Mouse (Mus musculus) thymus, adult 2 months (tissue): ENCODE measurements at regions not wholly inside any gene's neighbourhood (a gene's known extent, or its start where the extent isn't known, plus 50 kb on each side); places are given as distances from the start of the nearest gene placed in this dataset.
"Not testable (repeated sequence)": the region's sequence is repeated elsewhere in the genome, so short reads cannot be mapped to it uniquely, and the experiment has no call there.

ENCODE experiments used
- DNase-seq: peaks from one replicate; pipeline ENCODE4 v3.0.0; 2021
- H3K27ac ChIP-seq: fragments of 200-500 bp; 2 replicates; pipeline ENCODE4 v1.5.1; 2012; ENCODE audit warnings: low read length, control low read depth; ENCODE audit not compliant: control insufficient read depth, insufficient read depth
- H3K27me3 ChIP-seq: fragments of 200-500 bp; 2 replicates; pipeline ENCODE4 v1.6.1; 2012; ENCODE audit warnings: mild to moderate bottlenecking, low read length, moderate library complexity, mixed read lengths; ENCODE audit not compliant: control insufficient read depth, insufficient read depth
- H3K36me3 ChIP-seq: fragments of 200-500 bp; 2 replicates; pipeline ENCODE4 v1.6.1; 2012; ENCODE audit warnings: mild to moderate bottlenecking, low read length, moderate library complexity; ENCODE audit not compliant: control insufficient read depth, insufficient read depth
- H3K4me1 ChIP-seq: fragments of 200-500 bp; replicated peaks from 2 replicates; pipeline ENCODE4 v1.6.1; 2012; ENCODE audit warnings: low read length; ENCODE audit not compliant: control insufficient read depth, insufficient read depth
- H3K4me3 ChIP-seq: fragments of 200-500 bp; 2 replicates; pipeline ENCODE4 v1.5.1; 2012; ENCODE audit warnings: mild to moderate bottlenecking, low read length, control low read depth, moderate library complexity; ENCODE audit not compliant: control insufficient read depth, insufficient read depth
- CTCF ChIP-seq: fragments of 200-500 bp; IDR thresholded peaks from 2 replicates; pipeline ENCODE4 v1.5.1; 2012; ENCODE audit warnings: mild to moderate bottlenecking, control low read depth, low read length, moderate library complexity, borderline replicate concordance; ENCODE audit not compliant: control insufficient read depth, poor library complexity, insufficient read depth; ENCODE audit errors: extremely low read depth
- POLR2A ChIP-seq: fragments of 200-500 bp; IDR thresholded peaks from 2 replicates; pipeline ENCODE4 v1.6.1; 2012; ENCODE audit warnings: mild to moderate bottlenecking, low read length, control low read depth, moderate library complexity; ENCODE audit not compliant: control insufficient read depth, poor library complexity, insufficient read depth; ENCODE audit errors: extremely low read depth
- WGBS: fragments of 180-500 bp; shearing (Covaris S2); methylation state at CpG from one replicate; pipeline ENCODE4 v1.1.7; 2018; 5-methylcytosine and 5-hydroxymethylcytosine counted together

DNA sequence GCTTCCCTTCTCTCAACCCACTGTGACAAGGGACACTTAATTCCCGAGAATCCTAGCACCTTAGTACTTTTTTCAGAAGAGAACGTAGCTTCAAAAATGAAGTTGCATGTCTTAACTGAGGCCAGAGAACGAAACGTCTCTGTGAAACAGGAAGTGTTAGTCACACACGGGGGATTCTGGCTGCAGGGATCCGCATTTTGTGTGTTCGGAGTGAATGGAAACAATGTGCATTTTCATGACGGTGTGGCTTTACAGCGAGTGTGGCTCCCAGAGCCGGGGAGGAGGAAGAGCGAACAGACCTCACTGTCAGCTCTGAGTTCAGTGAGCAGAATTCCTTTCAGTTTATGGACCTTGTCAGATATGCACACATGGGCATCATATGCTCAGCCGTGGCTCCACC is 100.0 kb upstream of the Ttc29 start:
- no peak for DNase-seq
- TF ChIP-seq POLR2A (no peak), CTCF (no peak)
- Histone ChIP-seq H3K27me3 (no peaks in the 10 kb centered on the region), H3K36me3 (no peaks in the 10 kb centered on the region), H3K4me1 (no peaks in the 10 kb centered on the region), H3K27ac (no peak overlapping the region), H3K4me3 (no peak overlapping the region)
- 7% methylated on average over 12 of the region's 12 CpGs for WGBS

DNA sequence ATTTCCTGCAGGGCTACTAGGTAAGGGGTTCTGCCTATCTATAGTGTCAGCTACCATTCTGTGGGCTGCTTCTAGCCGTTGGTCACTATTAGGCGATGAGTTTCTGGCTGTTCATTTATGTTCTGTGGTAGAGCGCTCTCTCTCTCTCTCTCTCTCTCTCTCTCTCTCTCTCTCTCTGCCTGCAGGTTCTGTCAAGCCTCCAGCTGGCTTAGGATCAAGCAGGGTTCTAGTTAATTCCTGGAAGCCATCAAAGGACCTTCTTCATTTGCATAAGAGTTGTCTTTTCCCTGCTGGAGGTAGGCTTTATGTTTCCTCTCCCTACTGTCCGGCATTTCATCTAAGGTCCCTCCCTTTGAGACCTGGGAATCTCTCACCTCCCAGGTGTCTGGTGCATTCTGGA is 98.6 kb upstream of the Ttc29 start:
- Histone ChIP-seq H3K36me3 (no peaks in the 10 kb centered on the region), H3K27ac (no peak overlapping the region), H3K4me3 (no peak overlapping the region), H3K27me3 (no peaks in the 10 kb centered on the region), H3K4me1 (no peaks in the 10 kb centered on the region)
- TF ChIP-seq POLR2A (no peak), CTCF (no peak)
- no peak for DNase-seq
- 80% methylated on average over 4 of the region's 4 CpGs for WGBS

DNA sequence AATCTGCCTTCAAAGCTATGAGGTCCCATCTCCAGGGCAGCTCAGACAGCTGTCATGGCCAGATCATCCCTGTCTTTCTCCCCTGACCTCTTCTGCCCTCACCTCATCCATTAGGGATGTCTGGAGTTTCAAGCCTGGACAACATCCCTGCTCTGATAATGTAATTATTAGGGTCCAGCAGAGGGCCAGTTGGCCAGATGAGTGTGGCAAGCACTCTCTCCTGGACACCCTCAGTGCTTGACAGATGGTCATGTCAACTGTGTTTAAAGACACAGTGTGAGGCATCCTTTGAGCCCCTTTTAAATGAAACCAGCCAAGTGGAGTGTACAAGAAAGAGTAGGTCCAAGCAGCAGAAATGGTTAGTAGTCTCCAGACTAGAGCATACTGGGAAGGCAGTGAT is 95.9 kb upstream of the Ttc29 start:
- Histone ChIP-seq H3K27ac (no peak overlapping the region), H3K4me3 (no peak overlapping the region), H3K4me1 (no peaks in the 10 kb centered on the region), H3K27me3 (no peaks in the 10 kb centered on the region), H3K36me3 (no peaks in the 10 kb centered on the region)
- TF ChIP-seq CTCF (no peak), POLR2A (no peak)
- DNase-seq = no peak

DNA sequence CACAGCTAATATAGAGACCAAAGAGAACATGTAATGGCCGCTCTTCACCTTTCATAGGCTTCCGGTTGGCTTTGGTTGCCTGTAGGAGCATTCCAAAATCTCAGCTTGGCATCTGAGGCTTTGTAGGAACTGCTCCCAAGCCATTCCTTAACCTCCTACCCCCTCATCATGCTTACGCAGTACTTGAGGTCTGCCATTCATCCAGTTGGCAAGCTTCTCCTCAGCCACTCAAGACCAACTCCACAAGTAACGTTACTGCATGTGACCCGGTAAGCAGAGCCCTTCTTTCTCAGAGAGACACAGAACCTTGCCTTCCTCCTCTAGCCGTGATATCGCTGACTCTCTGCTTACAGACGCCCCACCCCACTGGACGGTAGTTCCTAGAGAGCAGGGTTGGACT is 94.6 kb upstream of the Ttc29 start:
- Histone ChIP-seq H3K4me3 (no peak overlapping the region), H3K27me3 (no peaks in the 10 kb centered on the region), H3K36me3 (no peaks in the 10 kb centered on the region), H3K27ac (no peak overlapping the region), H3K4me1 (no peaks in the 10 kb centered on the region)
- WGBS = 95% methylated on average over 9 of the region's 9 CpGs
- TF ChIP-seq CTCF = no peak
- DNase-seq = no peak

DNA sequence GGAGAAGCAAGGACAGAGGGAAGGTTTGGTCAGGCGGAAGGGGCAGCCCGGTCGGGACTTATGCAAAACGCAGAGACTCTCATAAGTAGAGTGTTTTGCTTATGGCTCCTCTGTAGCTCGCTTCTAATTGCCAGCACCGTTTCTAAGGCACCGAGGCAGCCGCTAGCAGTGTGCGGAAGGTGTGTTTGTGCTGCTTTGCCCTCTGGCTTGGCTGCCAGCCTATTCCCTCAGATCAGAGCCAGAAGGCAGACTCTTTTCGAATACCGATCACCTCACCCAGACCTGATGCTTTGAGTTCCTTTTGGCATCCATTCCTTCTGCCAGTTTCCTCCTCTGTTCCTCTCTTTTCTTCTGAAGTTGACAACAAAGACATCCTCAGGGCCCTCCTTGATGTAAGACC is 93.4 kb upstream of the Ttc29 start:
- no peaks in the 10 kb centered on the region for H3K4me1 ChIP-seq
- DNase-seq = no peak
- no peak overlapping the region for H3K4me3 ChIP-seq
- no peaks in the 10 kb centered on the region for H3K27me3 ChIP-seq
- H3K27ac ChIP-seq = no peak overlapping the region
- no peaks in the 10 kb centered on the region for H3K36me3 ChIP-seq
- no peak for TF ChIP-seq CTCF
- no peak for TF ChIP-seq POLR2A
- WGBS = 80% methylated on average over 11 of the region's 11 CpGs

DNA sequence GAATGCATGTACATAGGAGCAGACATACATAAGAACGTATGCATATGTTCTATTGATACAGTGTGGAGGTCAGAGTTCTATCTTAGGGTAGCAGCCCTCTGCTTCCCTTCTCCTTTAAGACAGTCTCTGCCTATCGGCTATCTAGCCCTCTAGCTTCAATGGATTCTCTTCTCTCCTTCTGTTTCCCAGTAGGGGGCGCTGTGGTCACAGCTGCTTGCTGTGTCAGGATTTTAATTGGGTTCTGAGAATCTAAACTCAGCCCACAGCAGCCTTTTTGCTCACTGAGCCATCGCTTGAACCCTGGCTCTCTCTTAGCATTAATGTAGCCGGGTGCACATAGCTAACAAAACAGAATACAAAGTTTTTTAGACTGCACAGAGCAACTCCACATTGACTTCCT is 88.8 kb upstream of the Ttc29 start:
- Histone ChIP-seq H3K36me3 (no peaks in the 10 kb centered on the region), H3K27me3 (no peaks in the 10 kb centered on the region), H3K4me1 (no peaks in the 10 kb centered on the region), H3K27ac (no peak overlapping the region), H3K4me3 (no peak overlapping the region)
- DNase-seq = peak; percentile 13
- TF ChIP-seq CTCF (no peak), POLR2A (no peak)
- 55% methylated on average over 5 of the region's 5 CpGs for WGBS

DNA sequence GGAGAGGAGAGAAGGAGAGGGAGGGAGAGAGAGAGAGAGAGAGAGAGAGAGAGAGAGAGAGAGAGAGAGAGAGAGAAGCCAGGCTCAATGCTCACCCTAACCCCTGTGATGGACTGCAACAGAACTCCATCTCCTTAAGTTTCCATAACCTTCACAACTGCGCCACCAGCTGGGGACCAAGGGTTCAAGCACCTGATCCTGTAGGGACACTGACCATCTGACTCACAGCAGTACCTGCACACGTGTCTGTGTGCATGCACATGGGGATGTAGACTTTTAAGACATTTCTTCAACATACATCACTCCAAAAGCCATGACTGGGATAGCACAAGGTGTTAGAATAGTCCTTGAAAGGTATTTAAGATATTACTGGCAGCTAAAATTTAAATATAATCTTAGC is 85.2 kb upstream of the Ttc29 start:
- no peaks in the 10 kb centered on the region for H3K4me1 ChIP-seq
- WGBS = 15% methylated on average over 2 of the region's 2 CpGs
- H3K4me3 ChIP-seq = no peak overlapping the region
- no peak overlapping the region for H3K27ac ChIP-seq
- no peak for DNase-seq
- no peaks in the 10 kb centered on the region for H3K36me3 ChIP-seq
- TF ChIP-seq CTCF (no peak), POLR2A (no peak)
- no peaks in the 10 kb centered on the region for H3K27me3 ChIP-seq

DNA sequence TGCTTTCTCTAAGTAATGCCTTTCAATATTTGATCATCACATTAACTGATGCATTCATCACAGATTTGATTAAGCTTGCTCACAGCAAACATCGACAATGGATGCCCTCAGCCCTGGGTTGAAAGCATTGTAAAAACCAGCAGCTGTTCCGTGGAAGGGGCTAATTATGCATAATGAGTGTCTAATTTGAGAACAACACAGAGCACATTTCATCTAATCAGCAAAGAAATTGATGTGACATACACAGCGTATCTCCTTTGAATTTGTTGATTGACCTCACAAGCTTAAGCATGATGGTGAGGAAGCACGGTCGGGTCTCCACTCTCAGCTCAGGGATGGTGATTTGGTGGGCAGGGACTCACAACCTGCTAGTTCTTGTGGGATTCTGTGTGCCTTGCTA is 84.0 kb upstream of the Ttc29 start:
- Histone ChIP-seq H3K36me3 (no peaks in the 10 kb centered on the region), H3K4me1 (no peaks in the 10 kb centered on the region), H3K27ac (no peak overlapping the region), H3K4me3 (no peak overlapping the region), H3K27me3 (no peaks in the 10 kb centered on the region)
- DNase-seq = no peak
- TF ChIP-seq CTCF (no peak), POLR2A (no peak)
- WGBS = 83% methylated on average over 5 of the region's 5 CpGs

DNA sequence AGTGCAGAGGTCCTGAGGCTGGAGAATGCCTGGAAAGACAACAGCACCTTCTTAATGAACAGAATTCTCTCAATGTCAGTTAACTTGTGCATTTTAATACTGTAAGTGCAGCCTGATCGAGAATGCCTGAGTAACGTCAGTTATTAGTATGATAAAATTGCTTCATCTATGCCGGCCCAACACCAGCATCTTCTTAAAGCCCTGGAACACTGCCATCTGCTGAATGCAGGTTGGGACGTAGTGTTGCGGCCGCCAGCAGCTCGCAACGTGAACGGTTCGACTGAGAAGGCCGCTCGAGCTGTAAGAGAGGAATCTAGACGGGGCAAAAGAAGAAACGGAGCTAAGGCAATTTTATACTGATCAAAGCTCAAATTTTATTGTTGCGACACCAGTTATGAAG is 73.6 kb upstream of the Ttc29 start:
- DNase-seq, H3K4me3 ChIP-seq, H3K27ac ChIP-seq, H3K27me3 ChIP-seq, H3K36me3 ChIP-seq, H3K4me1 ChIP-seq: not testable (repeated sequence)
- whole genome bisulfite sequencing = 69% methylated on average over 13 of the region's 15 CpGs
